Mouse (Mus musculus) bone marrow, adult 2 months (tissue): ENCODE measurements around the gene Fam43a.

Experiments used
- CTCF ChIP-seq: fragments of 200-500 bp; IDR thresholded peaks from 2 replicates; pipeline ENCODE4 v1.5.1; 2011; ENCODE audit warnings: low read length, control low read depth; ENCODE audit not compliant: control insufficient read depth, insufficient read depth
- POLR2A ChIP-seq: fragments of 200-500 bp; IDR thresholded peaks from 2 replicates; pipeline ENCODE4 v1.6.1; 2011; ENCODE audit warnings: low read depth, mild to moderate bottlenecking, control low read depth, low read length, borderline replicate concordance; ENCODE audit not compliant: control insufficient read depth

DNA sequence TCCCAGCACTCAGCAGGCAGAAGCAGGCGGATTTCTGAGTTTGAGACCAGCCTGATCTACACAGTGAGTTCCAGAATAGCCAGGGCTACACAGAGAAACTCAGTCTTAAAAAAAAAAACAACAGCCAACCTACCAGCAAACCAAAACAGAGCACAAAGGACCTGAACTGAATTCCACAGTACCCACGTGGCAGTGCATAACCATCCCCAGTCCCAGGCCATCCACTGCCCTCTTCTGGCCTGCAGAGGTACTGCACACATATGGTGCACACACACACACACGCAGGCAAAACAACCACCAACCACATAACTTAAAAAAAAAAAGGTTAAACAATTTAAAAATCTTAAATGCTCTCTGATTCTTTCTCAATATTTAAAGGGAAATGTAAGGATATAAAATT is 42.7 kb downstream of the Fam43a start:
- no peak for TF ChIP-seq POLR2A
- TF ChIP-seq CTCF = peak; percentile 46; the same call in 1 of the 2 replicates
